Mouse (Mus musculus) hindbrain, postnatal 0 days (tissue): ENCODE results near the gene Lgi4. TPM values are rescaled to one million over a fixed set of nuclear protein-coding genes. Genes with fewer than 3 reads are reported as not detected.

Source experiments
- ATAC-seq: fragments of 200-750 bp; cut with Nextera tagmentation; 2 replicates; pipeline ENCODE4 v1.8.0; 2017; ENCODE audit warnings: mild to moderate bottlenecking, moderate TSS enrichment, moderate library complexity
- DNase-seq: peaks from one replicate; pipeline ENCODE4 v3.0.0-alpha.2; 2015; ENCODE audit warnings: low spot score
- H3K27ac ChIP-seq: fragments of 300-500 bp; sonication (generic); 2 replicates; pipeline ENCODE4 v1.5.1; 2014; ENCODE audit warnings: mild to moderate bottlenecking
- H3K27me3 ChIP-seq: fragments of 300-500 bp; sonication (generic); 2 replicates; pipeline ENCODE4 v1.6.1; 2014; ENCODE audit warnings: low read length, mixed read lengths; ENCODE audit not compliant: insufficient read depth
- H3K36me3 ChIP-seq: fragments of 300-500 bp; sonication (generic); 2 replicates; pipeline ENCODE4 v1.6.1; 2014; ENCODE audit warnings: low read length, mixed read lengths; ENCODE audit not compliant: insufficient read depth
- H3K4me1 ChIP-seq: fragments of 300-500 bp; sonication (generic); 2 replicates; pipeline ENCODE4 v1.6.1; 2014; ENCODE audit warnings: antibody characterized with exemption, low read length, mixed read lengths; ENCODE audit not compliant: insufficient read depth
- H3K4me2 ChIP-seq: fragments of 300-500 bp; sonication (generic); 2 replicates; pipeline ENCODE4 v1.6.1; 2014; ENCODE audit warnings: low read depth, mild to moderate bottlenecking, low read length, moderate library complexity, mixed read lengths
- H3K4me3 ChIP-seq: fragments of 300-500 bp; sonication (generic); 2 replicates; pipeline ENCODE4 v1.5.1; 2014; ENCODE audit warnings: low read length
- H3K9ac ChIP-seq: fragments of 300-500 bp; sonication (generic); replicated peaks from 2 replicates; pipeline ENCODE4 v1.6.1; 2014; ENCODE audit warnings: mild to moderate bottlenecking, low read length, moderate library complexity, mixed read lengths
- H3K9me3 ChIP-seq: fragments of 300-500 bp; sonication (generic); 2 replicates; pipeline ENCODE4 v1.6.1; 2016; ENCODE audit warnings: low read length, mixed read lengths
- CTCF ChIP-seq: IDR thresholded peaks from 2 replicates; pipeline ENCODE4 v1.5.1; 2016; ENCODE audit warnings: antibody characterized with exemption, control low read depth, low read depth
- WGBS: fragments of 180-500 bp; shearing (Covaris S2); extraction: QIAGEN DNeasy Blood & Tissue Kit; methylation state at CpG from one replicate; pipeline ENCODE4 v1.1.7; 2014; 5-methylcytosine and 5-hydroxymethylcytosine counted together
- polyA plus RNA-seq: library from polyadenylated mRNA; unstranded; fragments of >200 nt; fragmentation: Nextera tagmentation; extraction: Ambion mirVana; gene quantifications from 2 replicates; pipeline ENCODE4 v1.2.1, GENCODE M21; 2015
- total RNA-seq: library from RNA; depleted of rRNA; stranded (reverse); fragments of >200 nt; gene quantifications from 2 replicates; pipeline ENCODE4 v1.2.3, GENCODE M21; 2014

Gene Lgi4
- total and polyA plus RNA-seq, 2 experiments from 2014 or later: 1.3 to 5.9 TPM

GRCm38 (mm10) chr7:31088206-31088605 is 29.1 kb downstream of the Lgi4 start:
- Histone ChIP-seq H3K4me2 (no peak overlapping the region), H3K27ac (peak overlapping the region; percentile 54; the same call in 1 of the 2 replicates), H3K27me3 (no peaks in the 10 kb centered on the region), H3K4me1 (no peaks in the 10 kb centered on the region), H3K4me3 (no peak overlapping the region), H3K9ac (no peak overlapping the region), H3K36me3 (no peaks in the 10 kb centered on the region), H3K9me3 (no peaks in the 10 kb centered on the region)
- no peak for TF ChIP-seq CTCF
- DNase-seq (no peak), ATAC-seq (no peak)
- 52% methylated on average over 3 of the region's 3 CpGs for WGBS

- Histone ChIP-seq H3K27ac (no peak overlapping the region), H3K36me3 (no peaks in the 10 kb centered on the region), H3K9me3 (no peaks in the 10 kb centered on the region), H3K4me1 (no peaks in the 10 kb centered on the region), H3K27me3 (no peaks in the 10 kb centered on the region), H3K4me3 (no peak overlapping the region), H3K4me2 (no peak overlapping the region), H3K9ac (no peak overlapping the region)
- WGBS: 90% methylated on average over 2 of the region's 2 CpGs
- DNase-seq (no peak), ATAC-seq (no peak)
- TF ChIP-seq CTCF: no peak
Measured at GRCm38 (mm10) chr7:31089721-31090120, 30.6 kb downstream of the Lgi4 start.

- Histone ChIP-seq H3K27me3 (no peaks in the 10 kb centered on the region), H3K9me3 (no peaks in the 10 kb centered on the region), H3K4me3 (no peak overlapping the region), H3K27ac (no peak overlapping the region), H3K9ac (no peak overlapping the region), H3K36me3 (no peaks in the 10 kb centered on the region), H3K4me2 (no peak overlapping the region), H3K4me1 (no peaks in the 10 kb centered on the region)
- 29% methylated on average over 10 of the region's 12 CpGs for WGBS
- peak; percentile 34; the same call in 1 of the 2 replicates for TF ChIP-seq CTCF
- ATAC-seq (no peak), DNase-seq (peak; percentile 50)
Measured at GRCm38 (mm10) chr7:31094774-31095501, 35.8 kb downstream of the Lgi4 start.

- Histone ChIP-seq H3K27me3 (no peaks in the 10 kb centered on the region), H3K4me3 (no peak overlapping the region), H3K9me3 (no peaks in the 10 kb centered on the region), H3K27ac (no peak overlapping the region), H3K4me1 (no peaks in the 10 kb centered on the region), H3K36me3 (no peaks in the 10 kb centered on the region), H3K9ac (no peak overlapping the region), H3K4me2 (no peak overlapping the region)
- DNase-seq (no peak), ATAC-seq (no peak)
- WGBS: 69% methylated on average over 9 of the region's 9 CpGs
- TF ChIP-seq CTCF: no peak
Measured at GRCm38 (mm10) chr7:31096892-31097564, 37.9 kb downstream of the Lgi4 start.

GRCm38 (mm10) chr7:31097583-31098248 is 38.6 kb downstream of the Lgi4 start:
- H3K36me3 ChIP-seq: no peaks in the 10 kb centered on the region
- no peaks in the 10 kb centered on the region for H3K4me1 ChIP-seq
- 0 out of 2 replicates have a peak overlapping the region, but pooled peaks have one; percentile 6 for H3K4me3 ChIP-seq
- 49% methylated on average over 20 of the region's 20 CpGs for WGBS
- peak; percentile 96 for TF ChIP-seq CTCF
- H3K9ac ChIP-seq: no peak overlapping the region
- no peak overlapping the region for H3K27ac ChIP-seq
- H3K27me3 ChIP-seq: no peaks in the 10 kb centered on the region
- H3K4me2 ChIP-seq: peak overlapping the region; percentile 40
- H3K9me3 ChIP-seq: no peaks in the 10 kb centered on the region
- ATAC-seq (peak; percentile 93), DNase-seq (peak; percentile 96)

- no peaks in the 10 kb centered on the region for H3K27me3 ChIP-seq
- H3K4me3 ChIP-seq: no peak overlapping the region
- WGBS: 80% methylated on average over 22 of the region's 22 CpGs
- no peaks in the 10 kb centered on the region for H3K4me1 ChIP-seq
- peak; percentile 36; the same call in 1 of the 2 replicates for TF ChIP-seq CTCF
- no peaks in the 10 kb centered on the region for H3K36me3 ChIP-seq
- H3K27ac ChIP-seq: no peak overlapping the region
- ATAC-seq (no peak), DNase-seq (no peak)
- no peak overlapping the region for H3K4me2 ChIP-seq
- H3K9me3 ChIP-seq: no peaks in the 10 kb centered on the region
- no peak overlapping the region for H3K9ac ChIP-seq
Measured at GRCm38 (mm10) chr7:31098697-31099611, 39.8 kb downstream of the Lgi4 start.
